Mouse (Mus musculus) megakaryocyte, adult 5-6 weeks (primary cell): ENCODE measurements at regions not wholly inside any gene's neighbourhood (a gene's known extent, or its start where the extent isn't known, plus 50 kb on each side); places are given as distances from the start of the nearest gene placed in this dataset.
"Not testable (repeated sequence)": the region's sequence is repeated elsewhere in the genome, so short reads cannot be mapped to it uniquely, and the experiment has no call there.

Source experiments
- ATAC-seq: 2 replicates; pipeline ENCODE4 v1.8.0; 2016; ENCODE audit warnings: mild to moderate bottlenecking, inconsistent platforms; ENCODE audit not compliant: poor library complexity, severe bottlenecking

DNA sequence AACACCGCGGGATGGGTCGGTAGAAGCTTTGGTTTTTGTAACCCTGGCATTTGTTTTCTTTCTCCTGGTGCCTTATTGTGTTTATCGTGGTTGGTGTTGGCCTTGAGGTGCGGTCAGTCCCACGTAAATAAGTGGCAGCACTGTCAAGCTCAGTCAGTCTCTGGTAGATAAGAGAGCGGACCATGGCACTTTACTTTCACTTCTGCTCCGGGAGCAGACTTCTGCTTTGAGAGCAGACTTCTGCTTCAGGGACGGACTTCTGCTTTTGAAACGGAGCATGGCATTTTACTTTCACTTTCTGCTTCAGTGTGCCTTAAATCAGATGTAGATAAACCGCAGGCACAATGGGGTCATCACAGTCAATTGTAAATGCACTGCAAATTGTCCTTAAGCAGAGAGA lies 54.3 kb upstream of the Ccdc66 start:
- peak; percentile 76 for ATAC-seq

- not testable (repeated sequence) for ATAC-seq
These were observed 53.7 kb upstream of the Ccdc66 start for GRCm38 (mm10) chr14:27561974-27562373.

DNA sequence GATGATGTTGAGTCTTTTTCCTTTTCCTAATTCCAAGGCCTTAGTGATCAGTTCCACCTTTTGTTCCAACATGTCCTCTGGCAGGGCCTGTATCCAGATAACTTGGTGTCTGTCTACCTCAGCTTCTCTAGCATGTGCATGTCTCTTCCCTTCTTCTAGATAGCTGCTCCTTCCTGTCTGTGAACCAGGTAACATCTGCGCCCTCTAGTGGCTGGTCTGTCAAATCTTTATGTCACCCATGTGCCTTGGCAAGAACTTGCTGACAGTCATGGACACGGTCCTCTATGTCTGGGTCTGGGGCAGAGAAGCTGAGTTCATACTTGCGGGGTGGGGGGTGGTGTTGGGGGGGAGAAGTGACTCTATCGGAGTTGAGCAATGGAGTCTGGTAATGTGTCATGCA lies 52.2 kb upstream of the Ccdc66 start:
- peak; percentile 63 for ATAC-seq

DNA sequence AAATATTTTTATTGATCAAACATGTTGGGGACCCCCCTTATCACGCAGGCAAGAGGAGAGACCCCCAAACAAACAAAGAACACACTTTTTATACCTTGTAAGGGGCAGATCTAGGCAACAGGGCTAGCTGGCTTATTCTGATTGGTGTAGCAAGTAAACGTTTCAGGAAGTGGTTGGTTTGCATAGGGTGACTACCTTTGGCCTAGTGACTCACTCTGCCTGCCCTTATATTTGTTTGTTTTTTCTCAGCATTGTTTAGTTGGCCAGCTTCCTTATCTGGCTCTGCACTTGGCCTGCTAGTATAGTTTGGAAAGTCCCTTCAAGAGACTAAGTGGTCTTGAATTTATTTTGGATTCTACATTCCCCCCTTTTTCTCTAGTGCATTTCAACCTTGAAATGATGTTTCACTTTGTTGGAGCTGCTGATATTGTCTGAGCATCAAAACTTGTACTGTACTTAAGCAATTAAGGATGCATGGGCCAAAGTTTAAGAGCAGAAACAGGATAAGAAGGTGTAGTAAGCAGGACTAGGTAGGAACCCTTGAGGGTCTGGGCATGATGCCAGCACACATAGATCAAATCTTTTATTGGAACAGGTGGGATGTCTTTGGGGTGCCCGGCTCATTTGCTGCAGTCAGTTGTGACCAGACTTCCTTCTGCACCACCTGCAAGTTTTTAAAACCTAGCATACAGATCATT lies 50.7 kb upstream of the Ccdc66 start:
- ATAC-seq, result no peak
